ENCODE assay signal across 19 mouse cellular contexts in the genomic region with DNA sequence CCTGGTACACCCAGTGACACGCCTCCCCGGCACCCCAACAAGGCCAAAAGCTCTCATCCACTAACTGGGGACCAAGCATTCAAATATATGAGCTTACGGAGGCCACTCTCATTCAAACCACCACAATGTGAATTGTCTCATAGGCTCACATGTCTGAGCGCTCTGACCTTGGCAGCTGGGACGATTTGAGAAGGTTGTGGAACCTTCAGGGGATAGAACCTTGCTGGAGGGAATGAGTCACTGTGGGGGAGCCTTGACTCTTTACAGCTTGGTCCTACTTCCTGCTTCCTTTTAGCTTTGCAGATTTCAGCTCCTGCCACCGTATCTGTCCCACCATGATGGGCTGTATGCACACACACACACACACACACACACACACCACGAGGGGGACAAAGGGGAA.
"Had no signal": no experiment of that assay in that cellular context is flagged by ENCODE, and none has a peak within 500 bp of the region (broad histone marks: within the 10 kb centered on the region; RNA-seq: fewer than 3 reads in every experiment).

No protein-coding gene starts in this region.

- H3K9ac ChIP-seq: kidney, embryonic 15.5 days; liver, embryonic 14.5 days; liver, postnatal 0 days; lung, embryonic 14.5 days; midbrain, embryonic 13.5 days; neural tube, embryonic 12.5 days; neural tube, embryonic 15.5 days had no signal

- DNase-seq: layer of hippocampus, adult 9-11 months; liver, postnatal 0 days; right cerebral cortex, adult 18-20 months; right cerebral cortex, postnatal 14 days; right cerebral cortex, postnatal 4 days; thymus, adult 2 months; thymus, postnatal 14 days; thymus, postnatal 4 days had no signal

- H3K4me3 ChIP-seq: kidney, embryonic 15.5 days; layer of hippocampus, adult 2 months; left cerebral cortex, adult 2 months; midbrain, embryonic 13.5 days; neural tube, embryonic 12.5 days; neural tube, embryonic 15.5 days had no signal

- H3K36me3 ChIP-seq: kidney, embryonic 15.5 days; midbrain, embryonic 13.5 days; neural tube, embryonic 12.5 days; neural tube, embryonic 15.5 days had no signal

- H3K9me3 ChIP-seq: kidney, embryonic 15.5 days; midbrain, embryonic 13.5 days; neural tube, embryonic 12.5 days; neural tube, embryonic 15.5 days had no signal

- H3K27ac ChIP-seq: kidney, embryonic 15.5 days; layer of hippocampus, adult 2 months; left cerebral cortex, adult 2 months; liver, embryonic 14.5 days; macrophage; midbrain, embryonic 13.5 days; neural tube, embryonic 12.5 days; neural tube, embryonic 15.5 days; stomach, postnatal 0 days had no signal

- H3K4me2 ChIP-seq: kidney, embryonic 15.5 days; lung, embryonic 14.5 days; midbrain, embryonic 13.5 days; neural tube, embryonic 12.5 days; neural tube, embryonic 15.5 days had no signal

- ATAC-seq: liver, postnatal 0 days; lung, postnatal 0 days had no signal
